Mouse (Mus musculus) regulatory T cell (primary cell): ENCODE measurements around the gene C130050O18Rik.

Experiments used
- in situ Hi-C: fragments of 300-600 bp; cut with MboI, MseI; formaldehyde crosslinking; loops from one replicate; pipeline ENCODE4 v1.15.1; 2025; ENCODE audit warnings: high pct_unique_total_duplicates

The C130050O18Rik gene

GRCm38 (mm10) chr5:139404801-139405401, at the start of gene C130050O18Rik:
C130050O18Rik (plus strand) TSS chr5:139405280.
- in situ Hi-C loops: loop anchor here (5.0 kb wide), 1 partner anchor 48 kb away; no protein-coding TSS in a partner anchor

- in situ Hi-C loops: loop anchor here (5.0 kb wide), 1 partner anchor 44 kb away; no protein-coding TSS in a partner anchor
Observed at GRCm38 (mm10) chr5:139358653-139359052, 46.4 kb upstream of the C130050O18Rik start.

GRCm38 (mm10) chr5:139359244-139359643, 45.8 kb upstream of the C130050O18Rik start:
- in situ Hi-C loops: loop anchor here (5.0 kb wide), 1 partner anchor 43 kb away; no protein-coding TSS in a partner anchor

- in situ Hi-C loops: no loop called here
Observed at GRCm38 (mm10) chr5:139363858-139364257, 41.2 kb upstream of the C130050O18Rik start.

GRCm38 (mm10) chr5:139364260-139364910, 40.7 kb upstream of the C130050O18Rik start:
- in situ Hi-C loops: no loop called here

- in situ Hi-C loops: no loop called here
Observed at GRCm38 (mm10) chr5:139364911-139365571, 40.0 kb upstream of the C130050O18Rik start.

- in situ Hi-C loops: no loop called here
Observed at GRCm38 (mm10) chr5:139365827-139366226, 39.3 kb upstream of the C130050O18Rik start.

- in situ Hi-C loops: no loop called here
Observed at GRCm38 (mm10) chr5:139366484-139366883, 38.6 kb upstream of the C130050O18Rik start.

GRCm38 (mm10) chr5:139367884-139368458, 37.1 kb upstream of the C130050O18Rik start:
- in situ Hi-C loops: no loop called here

- in situ Hi-C loops: no loop called here
Observed at GRCm38 (mm10) chr5:139368638-139369320, 36.3 kb upstream of the C130050O18Rik start.

- in situ Hi-C loops: no loop called here
Observed at GRCm38 (mm10) chr5:139370336-139370735, 34.7 kb upstream of the C130050O18Rik start.

- in situ Hi-C loops: no loop called here
Observed at GRCm38 (mm10) chr5:139371118-139371517, 34.0 kb upstream of the C130050O18Rik start.

GRCm38 (mm10) chr5:139371631-139372401, 33.3 kb upstream of the C130050O18Rik start:
- in situ Hi-C loops: no loop called here

- in situ Hi-C loops: no loop called here
Observed at GRCm38 (mm10) chr5:139373126-139373525, 32.0 kb upstream of the C130050O18Rik start.

GRCm38 (mm10) chr5:139373889-139374444, 31.1 kb upstream of the C130050O18Rik start:
- in situ Hi-C loops: no loop called here

- in situ Hi-C loops: no loop called here
Observed at GRCm38 (mm10) chr5:139374841-139375240, 30.2 kb upstream of the C130050O18Rik start.

GRCm38 (mm10) chr5:139377468-139378270, 27.4 kb upstream of the C130050O18Rik start, which contains the start of gene Gpr146:
Gpr146 (plus strand) TSS chr5:139377697.
- in situ Hi-C loops: no loop called here

GRCm38 (mm10) chr5:139378271-139378556, 26.9 kb upstream of the C130050O18Rik start:
- in situ Hi-C loops: no loop called here

- in situ Hi-C loops: no loop called here
Observed at GRCm38 (mm10) chr5:139378986-139379629, 26.0 kb upstream of the C130050O18Rik start.
